15 mouse cellular contexts compared by ENCODE assay signal in the genomic region with DNA sequence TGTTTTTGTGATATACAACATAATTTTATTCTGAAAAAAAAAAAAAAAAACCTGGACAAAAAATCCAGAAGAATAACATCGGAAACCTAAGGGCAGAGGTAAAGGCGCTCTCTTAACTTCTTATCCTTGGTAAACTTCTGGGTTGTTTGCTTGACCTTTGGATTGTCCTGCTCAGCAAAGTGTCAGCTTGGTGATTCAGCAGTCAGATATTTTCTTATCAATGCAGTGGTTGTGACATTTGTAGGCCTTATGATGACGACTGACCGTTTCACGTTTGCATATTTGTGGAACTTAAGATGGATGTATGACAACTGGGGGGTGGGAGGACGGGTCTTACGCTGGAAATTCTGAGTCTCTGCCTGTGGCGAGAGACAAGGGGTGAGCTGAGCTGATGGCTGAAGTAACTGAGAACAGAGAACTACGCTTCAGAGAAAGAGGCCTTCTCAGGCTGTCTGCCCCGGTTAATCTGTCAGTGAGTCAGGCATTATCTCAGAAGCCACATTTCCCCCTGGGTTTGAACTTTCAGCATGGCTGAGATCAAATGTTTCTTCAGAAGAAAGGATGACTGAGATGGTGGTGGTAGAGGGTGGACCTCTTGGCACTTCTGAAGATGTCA.
DNase-seq lines count a peak whose midpoint lies in the region; ATAC-seq and TF ChIP-seq lines count a peak whose summit lies in the region.
"Had no signal": no experiment of that assay in that cellular context is flagged by ENCODE, and none has a peak within 500 bp of the region (broad histone marks: within the 10 kb centered on the region; RNA-seq: fewer than 3 reads in every experiment).

No protein-coding gene starts in this region.

- no peaks in the 10 kb centered on the region for H3K9me3 ChIP-seq in heart, embryonic 11.5 days (replicated peaks; ENCODE audit: control insufficient read depth, low read length)
- no peaks in the 10 kb centered on the region for H3K9me3 ChIP-seq in intestine, embryonic 14.5 days (ENCODE audit: control insufficient read depth, low read length)
- H3K9me3 ChIP-seq in liver, embryonic 16.5 days (replicated peaks; ENCODE audit: control insufficient read depth, low read length), result no peaks in the 10 kb centered on the region
- H3K9me3 ChIP-seq in forebrain, embryonic 11.5 days (ENCODE audit: control insufficient read depth, low read length), result no peaks in the 10 kb centered on the region
- H3K9me3 ChIP-seq: forebrain, embryonic 10.5 days; limb, embryonic 13.5 days had no signal

- no peak for TF ChIP-seq CTCF in left cerebral cortex, adult 2 months (IDR thresholded peaks at IDR 0.05)

- H3K27ac ChIP-seq in heart, embryonic 11.5 days (ENCODE audit: low read depth, low read length), result peak overlapping the region; percentile 1; the same call in 1 of the 2 replicates
- no peak overlapping the region for H3K27ac ChIP-seq in intestine, embryonic 14.5 days (ENCODE audit: low read depth)
- peak overlapping the region; percentile 51 for H3K27ac ChIP-seq in liver, embryonic 16.5 days (ENCODE audit: low read length)
- no peak overlapping the region for H3K27ac ChIP-seq in left cerebral cortex, adult 2 months
- H3K27ac ChIP-seq in forebrain, embryonic 11.5 days (ENCODE audit: low read depth, low read length), result no peak overlapping the region
- H3K27ac ChIP-seq: forebrain, embryonic 10.5 days; limb, embryonic 13.5 days had no signal

- peaks cover 11% of the 10 kb centered on the region; the same call in 1 of the 2 replicates for H3K4me1 ChIP-seq in heart, embryonic 11.5 days (ENCODE audit: control insufficient read depth, insufficient read depth, low read length)
- peaks cover 3% of the 10 kb centered on the region; the same call in 1 of the 2 replicates for H3K4me1 ChIP-seq in intestine, embryonic 14.5 days (replicated peaks; ENCODE audit: control insufficient read depth, insufficient read depth, low read length)
- peaks cover 27% of the 10 kb centered on the region for H3K4me1 ChIP-seq in liver, embryonic 16.5 days (ENCODE audit: control insufficient read depth, low read depth, low read length)
- H3K4me1 ChIP-seq in forebrain, embryonic 11.5 days (replicated peaks; ENCODE audit: control insufficient read depth, insufficient read depth, low read length), result no peaks in the 10 kb centered on the region
- H3K4me1 ChIP-seq: forebrain, embryonic 10.5 days; limb, embryonic 13.5 days had no signal

- peak; percentile 44; the same call in 1 of the 2 replicates for ATAC-seq in heart, embryonic 11.5 days (replicated peaks; ENCODE audit: insufficient number of reproducible peaks, low FRiP score, low TSS enrichment)
- peak; percentile 34 for ATAC-seq in CD4-positive, CD25-positive, alpha-beta regulatory T cell, adult 4 months
- ATAC-seq in intestine, embryonic 14.5 days (replicated peaks; ENCODE audit: low FRiP score, low TSS enrichment, low read depth), result 0 out of 2 replicates have a peak, but pooled peaks have one; percentile 17
- ATAC-seq in liver, embryonic 16.5 days (ENCODE audit: low read depth), result peak; percentile 79
- no peak for ATAC-seq in forebrain, embryonic 11.5 days (replicated peaks; ENCODE audit: low FRiP score)
- ATAC-seq: Patski had no signal

- no peaks in the 10 kb centered on the region for H3K36me3 ChIP-seq in heart, embryonic 11.5 days (ENCODE audit: control insufficient read depth, insufficient read depth, low read length)
- no peaks in the 10 kb centered on the region for H3K36me3 ChIP-seq in intestine, embryonic 14.5 days (ENCODE audit: control insufficient read depth, insufficient read depth, low read length)
- H3K36me3 ChIP-seq in liver, embryonic 16.5 days (ENCODE audit: control insufficient read depth, insufficient read depth), result no peaks in the 10 kb centered on the region
- no peaks in the 10 kb centered on the region for H3K36me3 ChIP-seq in forebrain, embryonic 11.5 days (ENCODE audit: control insufficient read depth, insufficient read depth, low read length)
- H3K36me3 ChIP-seq: forebrain, embryonic 10.5 days; limb, embryonic 13.5 days had no signal

- no peak for DNase-seq in heart, adult 9 months (ENCODE audit: low spot score in 2 of 2)
- DNase-seq in intestine, embryonic 14.5 days (ENCODE audit: low spot score), result no peak
- no peak for DNase-seq in left cerebral cortex, adult 2 months (ENCODE audit: extremely low spot score in 1 of 2, low spot score in 2 of 2)
- DNase-seq in retina, postnatal 1 day, result no peak
- no peak for DNase-seq in forebrain, embryonic 11.5 days (ENCODE audit: low spot score)
- DNase-seq: cerebellum, adult 9-10 months; kidney, postnatal 36 days had no signal

- 29% methylated on average over 10 of the region's 10 CpGs for WGBS in heart, embryonic 11.5 days (ENCODE audit: insufficient replicate concordance)
- WGBS in intestine, embryonic 14.5 days, result 54% methylated on average over 10 of the region's 10 CpGs
- WGBS in liver, embryonic 16.5 days (ENCODE audit: insufficient replicate concordance), result 15% methylated on average over 10 of the region's 10 CpGs
- 85% methylated on average over 10 of the region's 10 CpGs for WGBS in forebrain, embryonic 11.5 days

- no peak overlapping the region for H3K9ac ChIP-seq in heart, embryonic 11.5 days (ENCODE audit: low read depth, low read length)
- no peak overlapping the region for H3K9ac ChIP-seq in intestine, embryonic 14.5 days (ENCODE audit: low read length)
- peak overlapping the region; percentile 42 for H3K9ac ChIP-seq in liver, embryonic 16.5 days (ENCODE audit: low read depth, low read length)
- H3K9ac ChIP-seq in forebrain, embryonic 11.5 days (ENCODE audit: low read length), result no peak overlapping the region
- H3K9ac ChIP-seq: limb, embryonic 13.5 days had no signal

- H3K27me3 ChIP-seq in heart, embryonic 11.5 days (ENCODE audit: control insufficient read depth, insufficient read depth, low read length), result no peaks in the 10 kb centered on the region
- no peaks in the 10 kb centered on the region for H3K27me3 ChIP-seq in intestine, embryonic 14.5 days (replicated peaks; ENCODE audit: control insufficient read depth, insufficient read depth, low read length)
- no peaks in the 10 kb centered on the region; the same call in 1 of the 2 replicates for H3K27me3 ChIP-seq in liver, embryonic 16.5 days (ENCODE audit: control insufficient read depth, insufficient read depth, low read depth, low read length)
- no peaks in the 10 kb centered on the region for H3K27me3 ChIP-seq in forebrain, embryonic 11.5 days (ENCODE audit: control insufficient read depth, insufficient read depth, low read length)
- H3K27me3 ChIP-seq: CH12.LX; limb, embryonic 13.5 days; Patski had no signal

- intact Hi-C loops in left cerebral cortex, adult 2 months (cut with DNase I), result no loop called here

- H3K4me2 ChIP-seq in heart, embryonic 11.5 days, result peak overlapping the region; percentile 27
- H3K4me2 ChIP-seq in intestine, embryonic 14.5 days (ENCODE audit: low read length), result no peak overlapping the region
- H3K4me2 ChIP-seq in liver, embryonic 16.5 days (ENCODE audit: low read depth, low read length), result peak overlapping the region; percentile 43
- no peak overlapping the region for H3K4me2 ChIP-seq in forebrain, embryonic 11.5 days (ENCODE audit: low read depth, low read length, severe bottlenecking)
- H3K4me2 ChIP-seq: limb, embryonic 13.5 days had no signal

- no peak overlapping the region for H3K4me3 ChIP-seq in heart, embryonic 11.5 days (ENCODE audit: low read depth, low read length)
- no peak overlapping the region for H3K4me3 ChIP-seq in intestine, embryonic 14.5 days (ENCODE audit: low read depth, low read length)
- no peak overlapping the region for H3K4me3 ChIP-seq in liver, embryonic 16.5 days (ENCODE audit: low read depth, low read length)
- no peak overlapping the region for H3K4me3 ChIP-seq in left cerebral cortex, adult 2 months
- H3K4me3 ChIP-seq in forebrain, embryonic 11.5 days (ENCODE audit: low read depth, low read length), result no peak overlapping the region
- H3K4me3 ChIP-seq: forebrain, embryonic 10.5 days; limb, embryonic 13.5 days; myocyte had no signal

Comparison
In these comparisons a context has a peak if more than half of its experiments do, and no peak if none do; other contexts are left out.
1. H3K27ac ChIP-seq: peak in heart, embryonic 11.5 days (single experiment) and liver, embryonic 16.5 days (single experiment); none in intestine, embryonic 14.5 days (single experiment), left cerebral cortex, adult 2 months (single experiment) and forebrain, embryonic 11.5 days (single experiment).
2. H3K4me2 ChIP-seq: peak in heart, embryonic 11.5 days (single experiment) and liver, embryonic 16.5 days (single experiment); none in intestine, embryonic 14.5 days (single experiment) and forebrain, embryonic 11.5 days (single experiment).